Mouse (Mus musculus) forebrain, embryonic 16.5 days (tissue): ENCODE measurements at regions not wholly inside any gene's neighbourhood (a gene's known extent, or its start where the extent isn't known, plus 50 kb on each side); places are given as distances from the start of the nearest gene placed in this dataset.
A peak's percentile ranks its signal among the peaks of the same experiment; 100 is the strongest.

ENCODE experiments used
- ATAC-seq: fragments of 200-750 bp; cut with Nextera tagmentation; 2 replicates; pipeline ENCODE4 v1.8.0; 2017; ENCODE audit warnings: mild to moderate bottlenecking, moderate library complexity
- H3K27ac ChIP-seq: fragments of 300-500 bp; sonication (generic); 2 replicates; pipeline ENCODE4 v1.5.1; 2014; ENCODE audit warnings: low read length, control low read depth
- H3K27me3 ChIP-seq: fragments of 300-500 bp; sonication (generic); replicated peaks from 2 replicates; pipeline ENCODE4 v1.6.1; 2014; ENCODE audit warnings: low read length; ENCODE audit not compliant: control insufficient read depth, insufficient read depth
- H3K36me3 ChIP-seq: fragments of 300-500 bp; sonication (generic); 2 replicates; pipeline ENCODE4 v1.6.1; 2014; ENCODE audit not compliant: control insufficient read depth, insufficient read depth
- H3K4me1 ChIP-seq: fragments of 300-500 bp; sonication (generic); replicated peaks from 2 replicates; pipeline ENCODE4 v1.6.1; 2014; ENCODE audit warnings: low read length; ENCODE audit not compliant: control insufficient read depth, insufficient read depth
- H3K4me2 ChIP-seq: fragments of 300-500 bp; sonication (generic); 2 replicates; pipeline ENCODE4 v1.6.1; 2014; ENCODE audit warnings: mild to moderate bottlenecking, low read length, control low read depth
- H3K4me3 ChIP-seq: fragments of 300-500 bp; sonication (generic); replicated peaks from 2 replicates; pipeline ENCODE4 v1.5.1; 2014; ENCODE audit warnings: mild to moderate bottlenecking, low read length, control low read depth
- H3K9ac ChIP-seq: fragments of 300-500 bp; sonication (generic); replicated peaks from 2 replicates; pipeline ENCODE4 v1.6.1; 2014; ENCODE audit warnings: low read depth, low read length, control low read depth
- H3K9me3 ChIP-seq: fragments of 300-500 bp; sonication (generic); 2 replicates; pipeline ENCODE4 v1.6.1; 2016; ENCODE audit warnings: low read length; ENCODE audit not compliant: control insufficient read depth
- WGBS: fragments of 180-500 bp; shearing (Covaris S2); extraction: QIAGEN DNeasy Blood & Tissue Kit; methylation state at CpG from one replicate; pipeline ENCODE4 v1.1.7; 2014; 5-methylcytosine and 5-hydroxymethylcytosine counted together

DNA sequence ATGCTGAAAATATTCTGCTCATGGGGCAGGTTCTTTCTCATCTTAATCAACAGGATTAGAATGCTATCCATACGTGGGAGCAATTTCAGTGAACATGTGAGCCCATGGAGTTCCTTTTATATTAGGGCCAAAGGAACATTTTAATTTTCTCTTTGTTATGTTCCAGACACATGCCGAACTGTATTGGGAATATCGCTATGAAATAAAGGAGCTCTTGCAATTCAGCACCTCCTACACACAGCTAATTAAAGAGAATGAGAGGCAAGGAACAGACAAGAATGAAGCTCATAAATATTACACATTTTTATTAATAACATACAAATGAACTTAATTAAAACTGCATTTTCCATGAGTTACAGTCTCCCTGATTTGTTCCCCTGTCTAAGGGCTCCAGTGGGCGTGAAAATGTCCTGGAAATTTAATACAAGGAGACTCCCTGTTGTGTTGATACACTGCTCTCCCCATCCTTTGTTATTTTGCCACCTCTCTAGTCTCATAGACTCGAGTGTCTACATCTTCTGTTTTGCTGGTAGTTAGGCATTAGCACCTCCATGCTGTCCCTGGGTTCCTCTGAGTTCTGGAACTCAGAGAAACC, 205.5 kb downstream of the Phlda1 start:
- H3K9ac ChIP-seq: no peak overlapping the region
- no peaks in the 10 kb centered on the region for H3K4me1 ChIP-seq
- WGBS: 44% methylated on average over 5 of the region's 5 CpGs
- no peaks in the 10 kb centered on the region for H3K36me3 ChIP-seq
- H3K9me3 ChIP-seq: no peaks in the 10 kb centered on the region
- no peaks in the 10 kb centered on the region for H3K27me3 ChIP-seq
- no peak overlapping the region for H3K27ac ChIP-seq
- H3K4me3 ChIP-seq: no peak overlapping the region
- no peak overlapping the region for H3K4me2 ChIP-seq
- ATAC-seq: 0 out of 2 replicates have a peak, but pooled peaks have one; percentile 36

- Histone ChIP-seq H3K27me3 (no peaks in the 10 kb centered on the region), H3K9me3 (no peaks in the 10 kb centered on the region), H3K4me1 (no peaks in the 10 kb centered on the region), H3K36me3 (no peaks in the 10 kb centered on the region), H3K4me3 (no peak overlapping the region), H3K4me2 (no peak overlapping the region), H3K27ac (no peak overlapping the region), H3K9ac (no peak overlapping the region)
- no peak for ATAC-seq
- WGBS: 68% methylated on average over 7 of the region's 7 CpGs
Measured at GRCm38 (mm10) chr10:111712991-111713390, 206.9 kb downstream of the Phlda1 start.

DNA sequence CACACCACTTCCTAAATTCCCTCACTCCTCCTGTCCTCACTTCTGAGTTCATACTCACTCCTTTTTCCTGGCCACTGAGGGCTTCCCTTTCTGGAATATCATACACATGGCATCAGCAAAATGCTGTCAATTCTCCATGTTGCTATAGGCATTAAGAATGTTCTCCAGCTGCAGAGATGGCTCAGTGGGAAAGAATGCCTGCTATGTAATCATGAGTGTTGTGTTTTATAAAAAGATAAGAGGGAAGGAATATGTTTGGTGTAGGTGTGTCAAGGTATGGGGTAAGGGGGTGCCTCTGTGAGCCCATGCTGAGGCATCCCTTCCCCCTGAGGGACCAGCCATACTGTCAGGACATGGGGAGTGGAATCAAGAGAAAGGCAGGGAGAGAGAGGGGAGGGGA, 207.6 kb downstream of the Phlda1 start:
- H3K9ac ChIP-seq: no peak overlapping the region

DNA sequence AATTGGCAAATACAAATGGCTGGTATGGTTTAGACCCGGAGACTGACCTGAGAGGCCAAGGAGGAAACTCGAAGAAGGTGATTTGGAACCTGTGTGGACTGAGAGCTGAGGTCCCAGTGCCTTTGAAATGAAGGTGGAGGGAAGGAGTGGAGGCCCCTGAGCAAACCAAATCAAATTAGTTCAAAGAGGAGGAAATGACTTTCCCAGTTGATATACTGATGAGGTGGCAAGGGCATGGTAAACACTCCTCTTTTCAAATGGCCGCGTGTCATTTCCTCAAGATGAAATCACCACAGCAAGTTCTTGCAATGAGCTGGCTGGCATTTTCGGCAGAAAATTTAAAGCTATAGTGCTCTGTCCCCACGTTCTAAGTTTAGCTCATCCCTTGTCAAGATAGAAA, 209.1 kb downstream of the Phlda1 start:
- ATAC-seq: no peak
- 78% methylated on average over 6 of the region's 6 CpGs for WGBS

More for the DNA sequence above, 207.6 kb downstream of the Phlda1 start:
- no peak overlapping the region for H3K27ac ChIP-seq
- H3K27me3 ChIP-seq: no peaks in the 10 kb centered on the region
- ATAC-seq: no peak
- no peaks in the 10 kb centered on the region for H3K9me3 ChIP-seq
- no peaks in the 10 kb centered on the region for H3K36me3 ChIP-seq
- H3K4me2 ChIP-seq: no peak overlapping the region
- H3K4me1 ChIP-seq: no peaks in the 10 kb centered on the region
- H3K4me3 ChIP-seq: no peak overlapping the region

DNA sequence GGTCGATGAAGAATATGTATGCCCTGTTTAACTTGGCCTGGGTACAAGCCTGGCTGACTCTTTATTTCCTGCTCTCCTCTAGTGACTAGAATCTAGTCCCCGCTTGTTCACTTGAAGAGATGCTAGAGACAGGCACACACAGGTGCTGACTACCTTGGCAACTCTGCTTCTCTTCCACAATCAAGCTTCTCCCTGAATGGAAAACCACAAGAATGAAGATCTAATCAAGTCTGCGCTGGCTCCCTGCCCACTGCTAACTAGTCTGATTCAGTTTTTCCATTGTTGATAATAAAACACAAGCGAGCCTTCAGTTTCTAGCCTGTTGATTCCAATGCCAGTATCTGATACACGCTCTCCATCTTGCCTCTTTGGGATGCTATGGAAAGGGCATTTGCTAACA, 213.5 kb downstream of the Phlda1 start:
- Histone ChIP-seq H3K4me2 (no peak overlapping the region), H3K9ac (no peak overlapping the region), H3K9me3 (no peaks in the 10 kb centered on the region), H3K4me1 (no peaks in the 10 kb centered on the region), H3K4me3 (no peak overlapping the region), H3K27me3 (no peaks in the 10 kb centered on the region), H3K27ac (no peak overlapping the region), H3K36me3 (no peaks in the 10 kb centered on the region)
- no peak for ATAC-seq
- 61% methylated on average over 5 of the region's 5 CpGs for WGBS

More for the DNA sequence above, 209.1 kb downstream of the Phlda1 start:
- Histone ChIP-seq H3K4me2 (no peak overlapping the region), H3K27me3 (no peaks in the 10 kb centered on the region), H3K4me3 (no peak overlapping the region), H3K36me3 (no peaks in the 10 kb centered on the region), H3K9ac (no peak overlapping the region), H3K9me3 (no peaks in the 10 kb centered on the region), H3K27ac (no peak overlapping the region), H3K4me1 (no peaks in the 10 kb centered on the region)

- H3K27me3 ChIP-seq: no peaks in the 10 kb centered on the region
- no peak overlapping the region for H3K4me2 ChIP-seq
- ATAC-seq: no peak
- 77% methylated on average over 5 of the region's 5 CpGs for WGBS
- H3K4me3 ChIP-seq: no peak overlapping the region
- H3K9me3 ChIP-seq: no peaks in the 10 kb centered on the region
- H3K36me3 ChIP-seq: no peaks in the 10 kb centered on the region
- H3K9ac ChIP-seq: no peak overlapping the region
- no peak overlapping the region for H3K27ac ChIP-seq
- H3K4me1 ChIP-seq: no peaks in the 10 kb centered on the region
Measured at GRCm38 (mm10) chr10:111721068-111721467, 215.0 kb downstream of the Phlda1 start.

- no peak for ATAC-seq
- H3K9ac ChIP-seq: no peak overlapping the region
- H3K4me2 ChIP-seq: no peak overlapping the region
- H3K27me3 ChIP-seq: no peaks in the 10 kb centered on the region
- H3K9me3 ChIP-seq: no peaks in the 10 kb centered on the region
- H3K4me3 ChIP-seq: no peak overlapping the region
- H3K4me1 ChIP-seq: no peaks in the 10 kb centered on the region
- WGBS: 90% methylated on average over 2 of the region's 2 CpGs
- H3K36me3 ChIP-seq: no peaks in the 10 kb centered on the region
- H3K27ac ChIP-seq: no peak overlapping the region
Measured at GRCm38 (mm10) chr10:111723885-111724284, 217.8 kb downstream of the Phlda1 start.

- no peak for ATAC-seq
- Histone ChIP-seq H3K4me3 (no peak overlapping the region), H3K27ac (no peak overlapping the region), H3K4me2 (no peak overlapping the region), H3K9ac (no peak overlapping the region), H3K36me3 (no peaks in the 10 kb centered on the region), H3K4me1 (no peaks in the 10 kb centered on the region), H3K27me3 (no peaks in the 10 kb centered on the region), H3K9me3 (no peaks in the 10 kb centered on the region)
- WGBS: 77% methylated on average over 7 of the region's 7 CpGs
Measured at GRCm38 (mm10) chr10:111724574-111725414, 218.7 kb downstream of the Phlda1 start.

GRCm38 (mm10) chr10:111736026-111736425, 229.9 kb downstream of the Phlda1 start:
- Histone ChIP-seq H3K27ac (no peak overlapping the region), H3K36me3 (no peaks in the 10 kb centered on the region), H3K4me1 (0 out of 2 replicates have a peak, but pooled peaks cover 3% of the 10 kb centered on the region), H3K9me3 (no peaks in the 10 kb centered on the region), H3K4me3 (no peak overlapping the region), H3K27me3 (no peaks in the 10 kb centered on the region), H3K4me2 (no peak overlapping the region), H3K9ac (no peak overlapping the region)
- WGBS: 62% methylated on average over 3 of the region's 3 CpGs
- ATAC-seq: no peak
